Mouse (Mus musculus) liver, adult 2 months (tissue): ENCODE data around the gene Dlg1. TPM values are rescaled to one million over a fixed set of nuclear protein-coding genes. Genes with fewer than 3 reads are reported as not detected.

ENCODE experiments used
- DNase-seq: peaks from one replicate; pipeline ENCODE4 v3.0.0-alpha.2; 2011; ENCODE audit warnings: low read depth, low spot score; ENCODE audit errors: extremely low read depth
- H3K27ac ChIP-seq: fragments of 200-500 bp; replicated peaks from 2 replicates; pipeline ENCODE4 v1.5.1; 2012; ENCODE audit warnings: low read depth, mild to moderate bottlenecking, control low read depth, inconsistent platforms, low read length; ENCODE audit not compliant: insufficient read depth
- H3K27me3 ChIP-seq: fragments of 200-500 bp; 2 replicates; pipeline ENCODE4 v1.6.1; 2012; ENCODE audit warnings: mild to moderate bottlenecking, moderate library complexity, low read length, inconsistent platforms; ENCODE audit not compliant: control insufficient read depth, insufficient read depth
- H3K36me3 ChIP-seq: fragments of 200-500 bp; 2 replicates; pipeline ENCODE4 v1.6.1; 2012; ENCODE audit warnings: low read length, inconsistent platforms; ENCODE audit not compliant: control insufficient read depth, insufficient read depth
- H3K4me1 ChIP-seq: fragments of 200-500 bp; 2 replicates; pipeline ENCODE4 v1.6.1; 2011; ENCODE audit warnings: low read length; ENCODE audit not compliant: control insufficient read depth, insufficient read depth
- H3K4me3 ChIP-seq: fragments of 200-500 bp; 2 replicates; pipeline ENCODE4 v1.5.1; 2011; ENCODE audit warnings: low read depth, mild to moderate bottlenecking, control low read depth, low read length, moderate library complexity; ENCODE audit not compliant: insufficient read depth
- H3K79me2 ChIP-seq: fragments of 200-500 bp; 2 replicates; pipeline ENCODE4 v1.6.1; 2012; ENCODE audit warnings: inconsistent platforms, mild to moderate bottlenecking, low read length, moderate library complexity; ENCODE audit not compliant: control insufficient read depth, insufficient read depth
- H3K9ac ChIP-seq: fragments of 200-500 bp; 2 replicates; pipeline ENCODE4 v1.6.1; 2012; ENCODE audit warnings: low read depth, mild to moderate bottlenecking, control low read depth, inconsistent platforms, low read length
- CTCF ChIP-seq: fragments of 200-500 bp; IDR thresholded peaks from 2 replicates; pipeline ENCODE4 v1.5.1; 2011; ENCODE audit warnings: low read depth, low read length, control low read depth
- POLR2A ChIP-seq: fragments of 200-500 bp; IDR thresholded peaks from 2 replicates; pipeline ENCODE4 v1.6.1; 2011; ENCODE audit warnings: low read length, control low read depth; ENCODE audit not compliant: insufficient read depth; ENCODE audit errors: extremely low read depth
- WGBS: fragments of 180-500 bp; shearing (Covaris S2); methylation state at CpG from one replicate; pipeline ENCODE4 v1.1.7; 2018; 5-methylcytosine and 5-hydroxymethylcytosine counted together
- polyA plus RNA-seq: library from polyadenylated mRNA; depleted of rRNA; stranded (reverse); fragments of >200 nt; gene quantifications from 2 replicates; pipeline ENCODE4 v1.2.3, GENCODE M21; 2012
- total RNA-seq: library from RNA; depleted of rRNA; stranded (reverse); fragments of >200 nt; gene quantifications from 2 replicates; pipeline ENCODE4 v1.2.3, GENCODE M21; 2014

The Dlg1 gene
- total and polyA plus RNA-seq, 2 experiments = 10.8 to 42.7 TPM

DNA sequence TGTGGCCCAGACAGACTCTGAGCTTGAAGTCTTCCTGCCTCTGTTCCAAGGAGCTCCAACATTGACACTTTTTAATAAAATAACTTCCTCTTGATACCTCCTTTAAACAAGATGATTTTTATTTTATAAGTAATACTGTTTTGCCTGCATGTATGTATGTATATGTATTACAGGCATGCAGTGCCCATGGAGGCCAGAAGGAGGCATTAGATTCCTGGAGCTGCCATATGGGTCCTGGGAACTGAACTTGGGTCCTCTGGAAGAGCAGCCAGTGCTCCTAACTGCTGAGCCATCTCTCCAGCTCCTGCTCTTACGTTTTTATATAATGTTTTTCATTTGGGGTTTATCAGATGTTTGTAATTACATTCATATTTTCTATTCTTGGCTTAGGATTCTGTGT is 9.0 kb downstream of the Dlg1 start:
- no peaks in the 10 kb centered on the region for H3K4me1 ChIP-seq
- WGBS = 94% methylated on average over 1 of the region's 1 CpGs

DNA sequence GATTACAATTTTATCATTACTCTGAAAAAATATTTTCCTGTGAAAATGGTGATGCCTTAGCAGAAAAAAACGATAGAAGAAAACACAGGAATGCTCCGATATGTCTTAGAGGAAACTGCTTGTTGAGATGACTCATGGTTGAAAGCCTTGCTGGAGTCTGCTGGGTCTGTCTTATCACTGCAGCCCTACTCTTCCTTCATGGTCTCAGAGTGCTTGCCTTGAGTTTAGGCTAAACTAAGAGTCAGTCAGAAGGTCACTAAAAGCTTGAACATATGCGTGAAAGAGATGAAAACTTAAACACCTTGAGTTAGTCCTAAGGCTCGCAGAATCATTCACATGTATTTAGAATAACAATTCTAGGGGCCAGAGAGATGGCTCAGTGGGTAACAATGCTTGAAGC is 14.2 kb downstream of the Dlg1 start:
- TF ChIP-seq CTCF (no peak), POLR2A (no peak)
- Histone ChIP-seq H3K9ac (no peak overlapping the region), H3K27ac (no peak overlapping the region), H3K4me3 (no peak overlapping the region), H3K79me2 (peaks cover 10% of the 10 kb centered on the region; the same call in 1 of the 2 replicates), H3K36me3 (no peaks in the 10 kb centered on the region; the same call in 1 of the 2 replicates), H3K4me1 (no peaks in the 10 kb centered on the region), H3K27me3 (no peaks in the 10 kb centered on the region)
- no peak for DNase-seq
- WGBS = 72% methylated on average over 4 of the region's 4 CpGs

More for the DNA sequence above, 9.0 kb downstream of the Dlg1 start:
- H3K36me3 ChIP-seq = peaks cover 7% of the 10 kb centered on the region; the same call in 1 of the 2 replicates
- DNase-seq = no peak
- H3K9ac ChIP-seq = no peak overlapping the region
- H3K4me3 ChIP-seq = no peak overlapping the region
- H3K27ac ChIP-seq = no peak overlapping the region
- H3K27me3 ChIP-seq = no peaks in the 10 kb centered on the region
- no peak for TF ChIP-seq POLR2A
- TF ChIP-seq CTCF = no peak
- H3K79me2 ChIP-seq = peaks cover 14% of the 10 kb centered on the region

DNA sequence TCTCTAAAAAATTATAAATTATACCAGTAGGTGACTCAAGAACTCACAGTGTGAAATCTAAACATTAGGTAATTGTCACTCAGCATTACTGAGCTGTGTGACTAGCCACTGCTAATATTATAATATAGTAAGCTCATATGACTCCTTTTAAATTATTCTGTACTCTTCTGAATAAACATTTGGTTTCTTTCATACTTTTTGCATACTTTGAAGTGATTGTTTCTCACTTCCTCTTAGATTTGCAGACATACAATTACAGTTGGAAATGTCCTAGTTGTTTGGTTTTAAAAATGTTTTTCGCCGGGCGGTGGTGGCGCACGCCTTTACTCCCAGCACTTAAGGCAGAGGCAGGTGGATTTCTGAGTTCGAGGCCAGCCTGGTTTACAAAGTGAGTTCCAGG is 19.0 kb downstream of the Dlg1 start:
- H3K27me3 ChIP-seq = no peaks in the 10 kb centered on the region

DNA sequence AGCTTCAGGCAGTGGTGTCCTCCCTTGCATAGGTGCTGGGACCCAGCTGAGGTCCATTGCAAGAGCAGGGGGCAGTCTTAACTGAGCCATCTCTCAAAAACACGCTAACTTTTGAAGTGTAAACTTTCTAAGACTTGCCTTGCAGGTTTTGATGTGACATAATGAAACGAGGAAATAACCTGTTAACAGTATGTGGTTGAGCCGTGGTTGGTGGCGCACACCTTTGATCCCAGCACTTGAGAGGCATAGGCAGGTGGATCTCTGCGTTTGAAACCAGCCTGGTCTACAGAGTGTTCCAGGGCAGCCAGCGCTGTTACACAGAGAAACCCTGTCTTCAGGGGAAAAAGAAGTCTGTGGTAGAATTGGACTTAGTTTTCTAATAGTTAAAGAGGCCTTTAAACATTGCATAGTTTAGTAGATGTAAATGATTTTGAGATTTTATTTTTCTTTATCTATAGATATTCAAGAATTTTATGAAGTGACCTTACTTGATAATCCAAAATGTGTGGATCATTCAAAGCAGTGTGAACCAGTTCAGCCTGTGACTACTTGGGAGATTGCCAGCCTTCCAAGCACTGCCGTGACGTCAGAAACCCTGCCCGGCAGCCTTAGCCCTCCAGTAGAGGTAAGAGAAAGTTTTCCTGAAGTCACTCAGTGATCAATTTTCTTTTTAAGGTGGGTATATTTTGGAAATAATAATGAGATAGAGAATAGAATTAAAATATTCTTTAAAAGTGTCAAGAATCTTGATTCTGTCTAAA is 20.6 kb downstream of the Dlg1 start:
- Histone ChIP-seq H3K27me3 (no peaks in the 10 kb centered on the region), H3K4me1 (peaks cover 7% of the 10 kb centered on the region), H3K36me3 (no peaks in the 10 kb centered on the region), H3K4me3 (no peak overlapping the region), H3K9ac (no peak overlapping the region), H3K79me2 (peaks cover 16% of the 10 kb centered on the region; the same call in 1 of the 2 replicates), H3K27ac (no peak overlapping the region)
- peak; percentile 73 for DNase-seq
- WGBS = 58% methylated on average over 9 of the region's 9 CpGs
- TF ChIP-seq POLR2A (no peak), CTCF (no peak)

More for the DNA sequence above, 19.0 kb downstream of the Dlg1 start:
- Histone ChIP-seq H3K79me2 (peaks cover 20% of the 10 kb centered on the region; the same call in 1 of the 2 replicates), H3K4me3 (no peak overlapping the region), H3K4me1 (peaks cover 2% of the 10 kb centered on the region), H3K27ac (no peak overlapping the region), H3K9ac (no peak overlapping the region), H3K36me3 (no peaks in the 10 kb centered on the region; the same call in 1 of the 2 replicates)
- 92% methylated on average over 6 of the region's 6 CpGs for WGBS
- DNase-seq = no peak
- TF ChIP-seq CTCF = no peak
- TF ChIP-seq POLR2A = no peak

DNA sequence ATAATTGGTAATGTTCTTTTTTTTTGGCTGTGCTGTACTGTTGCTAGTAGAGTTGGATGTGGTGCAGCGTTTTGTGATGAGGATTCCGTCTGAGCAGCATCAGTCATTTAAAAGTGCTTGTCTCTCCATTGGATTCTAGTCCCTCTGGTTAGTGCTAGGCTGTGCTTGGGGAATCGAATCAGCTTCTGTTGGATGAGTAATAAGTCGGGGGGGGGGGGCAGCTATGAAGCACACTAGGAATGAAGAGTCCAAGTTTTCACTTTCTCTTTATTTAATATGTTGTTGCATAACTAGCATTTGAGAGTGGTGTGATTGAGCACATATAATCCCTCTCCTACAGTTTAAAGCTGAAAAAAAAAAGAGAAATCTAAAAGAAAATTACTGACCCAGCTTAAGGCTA is 21.5 kb downstream of the Dlg1 start:
- H3K27ac ChIP-seq = no peak overlapping the region
- TF ChIP-seq CTCF (no peak), POLR2A (no peak)
- peaks cover 16% of the 10 kb centered on the region; the same call in 1 of the 2 replicates for H3K79me2 ChIP-seq
- H3K4me1 ChIP-seq = peaks cover 7% of the 10 kb centered on the region
- H3K27me3 ChIP-seq = no peaks in the 10 kb centered on the region
- no peaks in the 10 kb centered on the region for H3K36me3 ChIP-seq
- H3K9ac ChIP-seq = no peak overlapping the region
- WGBS = 64% methylated on average over 4 of the region's 4 CpGs
- H3K4me3 ChIP-seq = no peak overlapping the region
- DNase-seq = no peak

DNA sequence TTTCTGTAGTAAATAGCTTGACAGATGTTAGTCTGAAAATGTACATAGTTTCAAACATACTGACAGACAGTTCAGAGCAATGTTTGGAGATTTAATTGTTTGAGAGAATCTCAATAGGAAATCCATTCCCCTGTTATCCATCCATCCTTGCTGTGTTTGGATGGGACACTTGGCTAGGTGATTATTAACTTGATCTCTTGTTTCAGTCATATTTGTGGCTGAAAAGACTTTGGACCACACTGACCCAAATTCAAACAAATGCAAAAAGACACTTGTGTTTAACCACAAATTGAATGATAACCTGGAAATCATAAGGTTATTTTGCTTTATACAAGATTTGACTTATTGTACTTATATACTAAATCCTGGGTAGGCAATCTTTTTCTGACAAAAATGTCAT is 24.5 kb downstream of the Dlg1 start:
- Histone ChIP-seq H3K79me2 (peaks cover 13% of the 10 kb centered on the region; the same call in 1 of the 2 replicates), H3K27ac (no peak overlapping the region), H3K4me1 (peaks cover 7% of the 10 kb centered on the region), H3K36me3 (no peaks in the 10 kb centered on the region), H3K9ac (no peak overlapping the region), H3K27me3 (no peaks in the 10 kb centered on the region), H3K4me3 (no peak overlapping the region)
- DNase-seq = peak; percentile 94
- TF ChIP-seq POLR2A (no peak), CTCF (no peak)
